Mouse (Mus musculus): ENCODE measurements at regions not wholly inside any gene's neighbourhood (a gene's known extent, or its start where the extent isn't known, plus 50 kb on each side); places are given as distances from the start of the nearest gene placed in this dataset.

GRCm38 (mm10) chr11:22628497-22628896 is 116.6 kb downstream of the Tmem17 start:
- TF ChIP-seq CTCF (IDR thresholded peaks at IDR 0.05; ENCODE audit: extremely low read depth, insufficient read length, insufficient replicate concordance, low read depth, low read length) = no peak
- no peak for TF ChIP-seq POLR2A (IDR thresholded peaks at IDR 0.05; ENCODE audit: low read depth, low read length)
